Mouse (Mus musculus) midbrain, embryonic 11.5 days (tissue): ENCODE measurements around the gene Esp1. TPM values are rescaled to one million over a fixed set of nuclear protein-coding genes. Genes with fewer than 3 reads are reported as not detected.
"Not testable (repeated sequence)": the region's sequence is repeated elsewhere in the genome, so short reads cannot be mapped to it uniquely, and the experiment has no call there.

Experiments
- ATAC-seq: fragments of 200-750 bp; cut with Nextera tagmentation; 2 replicates; pipeline ENCODE4 v1.8.0; 2017; ENCODE audit warnings: moderate TSS enrichment, moderate library complexity; ENCODE audit not compliant: low FRiP score
- DNase-seq: peaks from one replicate; pipeline ENCODE4 v3.0.0; 2015; ENCODE audit warnings: low spot score; ENCODE audit errors: missing footprints
- H3K27ac ChIP-seq: fragments of 300-500 bp; sonication (generic); 2 replicates; pipeline ENCODE4 v1.5.1; 2014; ENCODE audit warnings: low read depth, low read length
- H3K27me3 ChIP-seq: fragments of 300-500 bp; sonication (generic); 2 replicates; pipeline ENCODE4 v1.6.1; 2014; ENCODE audit warnings: mild to moderate bottlenecking, low read length, moderate library complexity, mixed read lengths; ENCODE audit not compliant: control insufficient read depth, insufficient read depth
- H3K36me3 ChIP-seq: fragments of 300-500 bp; sonication (generic); 2 replicates; pipeline ENCODE4 v1.6.1; 2014; ENCODE audit warnings: mild to moderate bottlenecking, low read length, moderate library complexity, mixed read lengths; ENCODE audit not compliant: control insufficient read depth, insufficient read depth
- H3K4me1 ChIP-seq: fragments of 300-500 bp; sonication (generic); 2 replicates; pipeline ENCODE4 v1.6.1; 2014; ENCODE audit warnings: low read length; ENCODE audit not compliant: control insufficient read depth, insufficient read depth
- H3K4me2 ChIP-seq: fragments of 300-500 bp; sonication (generic); 2 replicates; pipeline ENCODE4 v1.6.1; 2014; ENCODE audit warnings: mild to moderate bottlenecking, moderate library complexity
- H3K4me3 ChIP-seq: fragments of 300-500 bp; sonication (generic); 2 replicates; pipeline ENCODE4 v1.5.1; 2014; ENCODE audit warnings: low read depth, low read length
- H3K9ac ChIP-seq: fragments of 300-500 bp; sonication (generic); 2 replicates; pipeline ENCODE4 v1.6.1; 2014; ENCODE audit warnings: low read length
- H3K9me3 ChIP-seq: fragments of 300-500 bp; sonication (generic); 2 replicates; pipeline ENCODE4 v1.6.1; 2016; ENCODE audit warnings: low read length; ENCODE audit not compliant: control insufficient read depth
- WGBS: fragments of 180-500 bp; shearing (Covaris S2); extraction: QIAGEN DNeasy Blood & Tissue Kit; methylation state at CpG from one replicate; pipeline ENCODE4 v1.1.7; 2014; 5-methylcytosine and 5-hydroxymethylcytosine counted together
- polyA plus RNA-seq: library from polyadenylated mRNA; unstranded; fragments of >200 nt; fragmentation: Nextera tagmentation; extraction: Ambion mirVana; gene quantifications from 2 replicates; pipeline ENCODE4 v1.2.1, GENCODE M21; 2014

The Esp1 gene
- polyA plus RNA-seq, result not detected in 2 replicates

- Histone ChIP-seq H3K4me1 (no peaks in the 10 kb centered on the region), H3K27ac (no peak within 1 kb of the TSS), H3K4me3 (no peak within 1 kb of the TSS), H3K4me2 (no peak within 1 kb of the TSS), H3K36me3 (no peaks in the 10 kb centered on the region), H3K9me3 (no peaks in the 10 kb centered on the region), H3K27me3 (no peaks in the 10 kb centered on the region), H3K9ac (no peak within 1 kb of the TSS)
- DNase-seq, result no peak
- ATAC-seq, result no peak
- WGBS, result 85% methylated on average over 2 of the region's 2 CpGs
These were observed at the start of gene Esp1 for GRCm38 (mm10) chr17:40726820-40727219. Gene Esp1 (plus strand): TSS chr17:40727120.

- H3K9me3 ChIP-seq, result no peaks in the 10 kb centered on the region
- ATAC-seq (no peak), DNase-seq (no peak)
- H3K4me3 ChIP-seq, result no peak overlapping the region
- no peaks in the 10 kb centered on the region for H3K27me3 ChIP-seq
- no peaks in the 10 kb centered on the region for H3K4me1 ChIP-seq
- H3K27ac ChIP-seq, result no peak overlapping the region
- no peaks in the 10 kb centered on the region for H3K36me3 ChIP-seq
- H3K9ac ChIP-seq, result no peak overlapping the region
- no peak overlapping the region for H3K4me2 ChIP-seq
These were observed 10.6 kb upstream of the Esp1 start for GRCm38 (mm10) chr17:40716273-40716672.

DNA sequence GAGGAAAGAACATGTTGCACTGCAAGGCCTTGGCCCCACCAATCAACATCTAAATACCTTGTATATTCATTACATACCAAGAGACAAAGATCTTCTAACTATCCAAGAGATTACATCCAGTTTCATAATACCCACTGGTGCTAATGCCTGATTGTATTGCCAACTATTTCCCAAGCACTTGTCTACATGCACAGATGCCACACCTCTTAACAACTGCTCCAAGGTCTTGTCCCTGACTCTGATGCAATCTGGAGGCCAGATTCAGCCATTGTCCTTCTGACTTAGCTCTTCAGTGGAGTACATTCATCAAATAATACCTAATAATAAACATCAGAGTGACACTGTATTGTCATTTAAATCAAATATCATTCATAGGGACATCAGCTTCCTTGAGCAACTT is 9.9 kb upstream of the Esp1 start:
- H3K4me1 ChIP-seq, H3K27me3 ChIP-seq, H3K9ac ChIP-seq, H3K27ac ChIP-seq, H3K4me3 ChIP-seq, H3K4me2 ChIP-seq, H3K9me3 ChIP-seq, DNase-seq, H3K36me3 ChIP-seq, ATAC-seq: not testable (repeated sequence)

DNA sequence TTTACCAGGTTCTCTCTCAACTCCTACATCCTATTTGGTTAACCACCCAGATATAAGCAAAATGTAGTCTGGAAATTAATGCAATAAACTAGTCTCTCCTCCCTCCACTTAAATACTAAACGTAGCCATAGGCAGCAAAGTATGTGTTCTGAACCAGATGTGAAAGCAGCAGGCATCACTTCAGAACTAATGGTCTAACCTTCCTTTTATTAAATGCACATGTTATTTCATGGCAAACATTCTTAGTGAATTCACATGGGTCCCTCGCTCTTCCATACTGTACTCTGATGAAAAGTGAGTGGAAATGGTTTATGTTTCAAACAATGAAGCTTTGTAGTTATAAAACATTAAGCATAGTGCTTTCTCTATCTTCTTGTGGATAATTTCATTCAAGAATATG is 4.4 kb downstream of the Esp1 start:
- H3K4me3 ChIP-seq, result no peak overlapping the region
- no peak for DNase-seq
- ATAC-seq, result no peak
- no peaks in the 10 kb centered on the region for H3K9me3 ChIP-seq
- no peak overlapping the region for H3K9ac ChIP-seq
- H3K27me3 ChIP-seq, result no peaks in the 10 kb centered on the region
- no peak overlapping the region for H3K4me2 ChIP-seq
- H3K27ac ChIP-seq, result no peak overlapping the region
- no peaks in the 10 kb centered on the region for H3K36me3 ChIP-seq
- H3K4me1 ChIP-seq, result no peaks in the 10 kb centered on the region
- 84% methylated on average over 2 of the region's 2 CpGs for WGBS

GRCm38 (mm10) chr17:40731724-40732123 is 4.8 kb downstream of the Esp1 start:
- no peak overlapping the region for H3K4me2 ChIP-seq
- no peaks in the 10 kb centered on the region for H3K9me3 ChIP-seq
- no peak overlapping the region for H3K27ac ChIP-seq
- no peaks in the 10 kb centered on the region for H3K27me3 ChIP-seq
- H3K4me3 ChIP-seq, result no peak overlapping the region
- ATAC-seq (no peak), DNase-seq (no peak)
- H3K36me3 ChIP-seq, result no peaks in the 10 kb centered on the region
- no peak overlapping the region for H3K9ac ChIP-seq
- no peaks in the 10 kb centered on the region for H3K4me1 ChIP-seq
- 70% methylated on average over 4 of the region's 4 CpGs for WGBS

- Histone ChIP-seq H3K27ac (no peak overlapping the region), H3K4me2 (no peak overlapping the region), H3K4me3 (no peak overlapping the region), H3K9me3 (no peaks in the 10 kb centered on the region), H3K9ac (no peak overlapping the region), H3K36me3 (no peaks in the 10 kb centered on the region), H3K27me3 (no peaks in the 10 kb centered on the region), H3K4me1 (no peaks in the 10 kb centered on the region)
- 79% methylated on average over 4 of the region's 4 CpGs for WGBS
- no peak for ATAC-seq
- DNase-seq, result no peak
These were observed 36.7 kb downstream of the Esp1 start for GRCm38 (mm10) chr17:40763662-40764061.

GRCm38 (mm10) chr17:40767120-40767519 is 40.2 kb downstream of the Esp1 start:
- Histone ChIP-seq H3K27me3 (no peaks in the 10 kb centered on the region), H3K4me2 (no peak overlapping the region), H3K9ac (no peak overlapping the region), H3K4me1 (no peaks in the 10 kb centered on the region), H3K27ac (no peak overlapping the region), H3K4me3 (no peak overlapping the region), H3K9me3 (no peaks in the 10 kb centered on the region), H3K36me3 (no peaks in the 10 kb centered on the region)
- 85% methylated on average over 1 of the region's 1 CpGs for WGBS
- ATAC-seq, result no peak
- DNase-seq, result no peak

Other genes with a start within 250 kb of the Esp1 start
- not detected in 2 replicates for gene Esp8, start 207.1 kb upstream of the Esp1 start, polyA plus RNA-seq
- gene Esp6, start 165.6 kb upstream of the Esp1 start, polyA plus RNA-seq, result not detected in 2 replicates
- not detected in 2 replicates for gene Esp4, start 128.5 kb upstream of the Esp1 start, polyA plus RNA-seq
- not detected in 2 replicates for gene Esp3, start 95.0 kb upstream of the Esp1 start, polyA plus RNA-seq
- not detected in 2 replicates for gene Crisp2, start 79.9 kb downstream of the Esp1 start, polyA plus RNA-seq
- 7.1 and 7.2 TPM in 2 replicates for gene Rhag, start 84.0 kb downstream of the Esp1 start, polyA plus RNA-seq
- gene 9130008F23Rik, start 153.4 kb downstream of the Esp1 start, polyA plus RNA-seq, result 0.61 and 0.62 TPM in 2 replicates
- not detected in 2 replicates for gene Glyatl3, start 187.2 kb downstream of the Esp1 start, polyA plus RNA-seq
- 30.1 and 31.2 TPM in 2 replicates for gene Mut, start 207.6 kb downstream of the Esp1 start, polyA plus RNA-seq
- 44.1 and 47.8 TPM in 2 replicates for gene Cenpq, start 207.9 kb downstream of the Esp1 start, polyA plus RNA-seq